Mouse (Mus musculus): ENCODE data around the gene Copz1.
A peak's percentile ranks its signal among the peaks of the same experiment; 100 is the strongest.

Copz1 gene

DNA sequence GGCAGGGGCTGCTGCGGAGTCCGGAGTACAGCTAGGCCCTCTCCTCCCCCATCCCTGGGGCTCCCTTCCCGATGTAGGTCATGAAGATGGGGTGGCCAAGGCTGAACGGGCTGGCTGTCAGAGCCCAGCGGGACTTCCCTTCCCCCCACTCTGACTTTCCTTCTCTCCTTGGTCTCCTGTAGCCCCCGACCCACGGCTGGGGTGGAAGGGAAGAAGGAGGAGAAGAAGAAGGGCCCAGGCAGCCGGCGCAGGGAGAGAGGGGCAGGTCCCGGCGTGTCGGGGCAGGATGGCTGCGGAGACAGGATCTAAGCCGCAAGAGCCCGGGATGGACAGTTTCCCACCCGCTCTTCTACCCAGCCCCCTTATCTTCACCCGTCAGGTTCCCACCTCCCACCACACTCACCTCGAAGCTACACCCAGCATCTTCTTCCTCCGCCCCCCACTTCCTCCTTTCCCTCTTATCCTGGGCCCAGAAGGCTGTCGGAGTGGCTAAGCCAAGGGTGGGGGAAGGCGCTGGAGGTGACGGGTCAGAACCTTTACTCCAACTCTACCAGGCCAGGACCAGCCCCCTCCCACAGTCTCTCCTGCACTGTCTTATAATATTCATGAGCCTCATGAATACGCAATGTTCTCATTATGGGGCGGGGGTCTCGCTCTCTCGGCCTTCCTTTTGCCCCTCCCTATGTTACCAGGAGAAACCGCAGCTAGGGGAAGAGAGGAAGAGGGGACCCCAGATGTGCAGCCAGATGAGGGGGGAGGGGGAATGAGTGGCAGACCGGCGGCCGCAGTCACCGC lies 66.8 kb downstream of the Copz1 start:
- no peak for DNase-seq (ENCODE audit: low spot score in 2 of 2)

DNA sequence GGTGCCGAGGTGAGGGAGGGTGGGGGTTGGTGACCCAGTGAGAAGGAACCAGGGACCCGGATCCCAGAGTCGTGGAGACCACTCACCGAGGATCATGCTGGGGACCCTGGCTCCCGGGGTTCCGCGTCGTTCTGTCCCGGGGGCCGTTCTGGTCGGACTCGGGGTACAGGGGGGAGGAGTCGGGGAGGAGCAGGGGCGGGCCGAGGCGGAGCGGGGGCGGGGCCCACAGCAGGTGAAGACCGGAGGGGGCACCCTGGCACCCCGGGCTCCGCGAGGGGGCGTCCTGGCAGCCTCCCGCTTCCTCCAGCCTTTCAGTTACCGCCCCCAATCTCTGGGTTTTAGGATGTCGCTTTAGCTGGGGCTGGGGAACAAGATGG lies 67.4 kb downstream of the Copz1 start, which contains the start of gene Zfp385a:
Gene Zfp385a, minus strand, starts transcription at position 133 of the 377 bp plus-strand sequence.
- peak; percentile 75 to 77 for DNase-seq (ENCODE audit: low spot score in 2 of 2)

DNA sequence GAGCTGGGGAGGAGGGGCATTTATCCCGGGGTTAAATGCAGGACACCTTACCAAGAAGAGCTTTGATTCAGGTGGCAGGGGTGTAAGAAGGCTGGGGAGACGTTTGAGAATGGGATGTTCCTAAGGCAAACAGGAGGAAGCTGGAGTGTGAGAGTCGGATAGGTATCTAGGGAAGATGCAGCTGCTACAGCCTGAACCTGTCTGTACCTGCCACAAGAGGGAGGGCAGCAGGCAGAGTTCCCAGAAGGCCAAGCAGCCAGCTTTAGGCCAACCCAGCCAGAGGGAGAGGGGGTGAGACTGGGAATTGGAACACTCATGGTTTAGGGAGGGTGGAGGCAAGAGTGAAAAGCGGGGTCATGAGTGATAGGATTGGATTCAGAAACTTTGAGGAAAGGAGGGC lies 68.3 kb downstream of the Copz1 start:
- no peak for DNase-seq (ENCODE audit: low spot score in 2 of 2)

DNA sequence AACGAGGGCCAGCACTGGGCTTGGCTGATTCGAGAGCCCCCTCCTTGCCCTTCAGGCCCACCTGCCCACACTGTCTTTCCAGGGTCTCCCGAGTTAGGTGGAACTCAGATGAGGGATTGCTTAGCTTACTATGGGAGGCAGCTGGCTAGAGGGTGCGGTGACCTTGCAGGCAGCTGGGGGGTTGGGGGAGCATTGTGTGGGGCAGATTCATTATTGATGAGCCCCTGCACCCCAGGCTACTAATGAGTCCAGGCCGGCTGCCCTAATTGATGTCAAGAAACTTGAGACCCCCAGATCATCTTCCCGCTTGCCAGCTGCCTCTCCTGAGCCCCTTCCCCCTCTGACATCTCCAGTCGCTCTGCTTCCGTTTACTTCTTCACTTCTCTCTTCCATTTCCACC lies 69.0 kb downstream of the Copz1 start:
- DNase-seq (ENCODE audit: low spot score in 2 of 2), result no peak

DNA sequence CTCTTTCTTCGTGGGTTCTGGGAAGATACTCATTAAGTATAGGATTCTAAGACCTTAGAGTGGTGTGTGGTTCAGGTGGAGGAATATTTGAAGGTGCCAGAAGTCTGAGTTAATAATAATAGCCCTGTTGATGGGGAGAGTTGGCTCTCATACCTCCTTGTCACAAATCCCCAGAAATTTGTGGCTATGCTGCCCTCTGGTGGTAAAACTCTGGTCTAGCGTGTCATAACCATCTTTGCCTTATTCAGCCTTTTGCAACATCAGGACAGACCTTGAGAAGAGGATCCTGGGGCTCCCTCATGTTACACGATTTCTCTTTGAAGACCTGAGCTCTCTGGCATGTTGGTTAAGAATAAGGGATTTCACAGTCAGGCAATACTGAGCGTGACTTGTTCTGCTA lies 69.9 kb downstream of the Copz1 start:
- DNase-seq (ENCODE audit: low spot score in 2 of 2), result peak; percentile 63 to 64

DNA sequence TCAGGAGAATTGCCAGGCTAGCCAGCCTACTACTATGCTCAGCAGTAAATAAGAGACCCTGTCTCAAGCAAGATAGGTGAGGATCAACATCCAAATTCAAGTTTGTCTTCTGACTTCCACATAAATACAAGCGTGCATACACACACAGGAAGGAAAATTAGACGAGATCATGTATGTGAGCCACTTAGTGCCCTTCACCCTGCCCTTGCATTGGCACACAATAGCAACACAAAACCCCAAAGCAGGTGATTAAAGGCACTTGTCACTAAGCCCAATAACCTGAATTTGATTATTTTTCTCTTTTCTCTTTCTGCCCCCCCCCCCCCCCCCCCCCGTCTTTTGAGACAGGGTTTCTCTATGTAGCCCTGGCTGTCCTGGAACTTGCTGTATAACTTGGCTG lies 70.5 kb downstream of the Copz1 start:
- DNase-seq (ENCODE audit: low spot score in 2 of 2), result no peak

DNA sequence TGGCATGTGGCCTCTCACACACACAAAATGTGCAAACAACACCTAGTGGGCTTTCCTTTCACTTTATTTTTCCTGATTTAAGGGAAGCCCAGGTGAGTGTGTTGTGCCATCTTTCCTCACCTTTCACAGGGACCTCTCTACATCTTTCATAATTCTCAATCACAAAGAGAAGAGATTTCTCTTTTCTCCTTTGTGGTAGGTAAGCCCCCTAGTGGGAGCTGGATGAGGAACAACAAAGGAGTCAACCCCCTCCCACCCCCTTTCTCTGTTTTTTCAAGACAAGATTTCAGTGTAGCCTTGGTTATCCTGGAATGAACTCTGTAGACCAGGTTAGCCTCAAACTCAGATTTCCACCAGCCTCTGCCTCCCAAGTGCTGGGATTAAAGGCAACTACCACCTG lies 71.0 kb downstream of the Copz1 start:
- DNase-seq (ENCODE audit: low spot score in 2 of 2), result no peak

DNA sequence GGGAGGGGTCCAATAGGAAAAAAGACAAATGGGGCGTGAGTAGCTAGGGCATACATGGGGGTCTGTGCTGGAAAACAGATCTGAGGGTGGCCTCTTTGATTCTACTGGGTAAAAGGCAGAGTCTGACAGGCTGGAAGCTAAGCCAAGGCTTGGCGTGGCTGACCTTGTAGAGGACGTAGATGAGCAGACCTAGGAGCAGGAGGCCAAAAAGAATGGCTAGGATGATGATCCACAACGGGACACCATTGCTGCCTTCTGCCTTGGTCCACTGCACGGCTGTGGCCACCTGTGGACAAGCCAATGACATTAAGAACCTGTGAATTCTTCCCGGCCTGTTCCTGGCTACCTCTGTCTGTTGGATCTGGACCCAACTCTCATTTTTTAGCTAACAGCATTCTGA lies 73.3 kb downstream of the Copz1 start:
- no peak for DNase-seq (ENCODE audit: low spot score in 2 of 2)

DNA sequence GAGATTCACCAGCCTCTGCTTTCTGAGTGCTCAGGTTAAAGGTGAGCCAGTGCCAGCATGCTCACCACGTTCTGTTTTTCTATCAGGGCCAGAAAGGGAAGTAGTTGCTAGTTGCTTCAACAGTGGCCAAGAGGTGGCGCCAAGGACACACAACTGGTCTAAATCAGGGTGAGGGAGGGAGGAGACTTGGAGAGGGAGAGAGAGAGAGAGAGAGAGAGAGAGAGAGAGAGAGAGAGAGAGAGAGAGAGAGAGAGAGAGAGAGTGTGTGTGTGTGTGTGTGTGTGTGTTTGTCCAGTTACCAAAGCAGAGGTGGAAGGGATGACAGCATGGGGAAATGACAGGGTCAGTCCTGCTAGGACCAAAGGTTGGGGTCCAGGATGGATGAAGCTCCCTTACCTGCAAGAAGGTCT lies 74.8 kb downstream of the Copz1 start:
- DNase-seq (ENCODE audit: low spot score in 2 of 2), result peak in 1 of 2 experiments; percentile 40
